Mouse (Mus musculus): Measurements from ENCODE around the gene Tectb.

DNA sequence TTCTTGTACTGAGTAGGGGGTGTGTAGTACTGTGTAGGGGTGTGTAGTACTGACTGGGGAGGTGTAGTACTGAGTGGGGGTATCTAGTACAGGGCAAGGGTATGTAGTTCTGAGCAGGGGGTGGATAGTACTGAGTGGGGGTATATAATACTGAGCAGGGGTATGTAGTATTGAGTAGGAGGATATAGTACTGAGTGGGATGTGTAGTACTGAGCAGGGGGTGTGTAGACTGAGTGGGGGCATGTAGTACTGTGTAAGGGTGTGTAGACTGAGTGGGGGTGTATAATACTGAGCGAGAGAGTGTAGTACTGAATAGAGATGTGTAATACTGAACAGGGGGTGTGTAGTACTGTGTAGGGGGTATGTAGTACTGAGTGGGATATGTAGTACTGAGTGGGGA lies 31.2 kb downstream of the Tectb start:
- TF ChIP-seq CTCF (IDR thresholded peaks at IDR 0.05; ENCODE audit: borderline replicate concordance, insufficient read depth, low read depth, low read length) (no peak), POLR2A (IDR thresholded peaks at IDR 0.05; ENCODE audit: borderline replicate concordance, insufficient read depth, low read length) (no peak)

Measured in cerebellum, adult 2 months (tissue).